ENCODE assay signal across 8 mouse cellular contexts in genomic region chr2:4864008-4864816, GRCm38 (mm10). TPM values are rescaled to one million over a fixed set of nuclear protein-coding genes. Genes with fewer than 3 reads are reported as not detected.
DNase-seq lines count a peak whose midpoint lies in the region; ATAC-seq lines count a peak whose summit lies in the region.

No protein-coding gene starts in this region.

- 42% methylated on average over 7 of the region's 7 CpGs for WGBS in kidney, embryonic 14.5 days
- 40% methylated on average over 7 of the region's 7 CpGs for WGBS in liver, embryonic 12.5 days (ENCODE audit: insufficient replicate concordance)
- 57% methylated on average over 7 of the region's 7 CpGs for WGBS in neural tube, embryonic 11.5 days
- WGBS in stomach, embryonic 15.5 days, result 44% methylated on average over 7 of the region's 7 CpGs

- H3K36me3 ChIP-seq in kidney, embryonic 14.5 days (ENCODE audit: control insufficient read depth, insufficient read depth, low read length), result no peaks in the 10 kb centered on the region
- H3K36me3 ChIP-seq in liver, embryonic 12.5 days, result no peaks in the 10 kb centered on the region
- no peaks in the 10 kb centered on the region for H3K36me3 ChIP-seq in neural tube, embryonic 11.5 days (ENCODE audit: control insufficient read depth, insufficient read depth, low read length)
- H3K36me3 ChIP-seq in stomach, embryonic 15.5 days, result no peaks in the 10 kb centered on the region

- peak; percentile 69 for ATAC-seq in kidney, embryonic 14.5 days (ENCODE audit: low FRiP score, low TSS enrichment)
- peak; percentile 40; the same call in 1 of the 2 replicates for ATAC-seq in liver, embryonic 12.5 days
- peak; percentile 58 for ATAC-seq in neural tube, embryonic 11.5 days (ENCODE audit: insufficient read depth, low FRiP score, low TSS enrichment)
- peak; percentile 51; the same call in 1 of the 2 replicates for ATAC-seq in stomach, embryonic 15.5 days (ENCODE audit: insufficient read depth, low FRiP score, low read depth)

- no peak overlapping the region for H3K27ac ChIP-seq in kidney, embryonic 14.5 days (ENCODE audit: low read depth, low read length)
- H3K27ac ChIP-seq in liver, embryonic 12.5 days, result no peak overlapping the region
- H3K27ac ChIP-seq in neural tube, embryonic 11.5 days (ENCODE audit: low read depth, low read length), result no peak overlapping the region
- H3K27ac ChIP-seq in stomach, embryonic 15.5 days, result no peak overlapping the region

- no peak overlapping the region for H3K4me3 ChIP-seq in kidney, embryonic 14.5 days (ENCODE audit: low read length)
- H3K4me3 ChIP-seq in liver, embryonic 12.5 days, result no peak overlapping the region
- H3K4me3 ChIP-seq in neural tube, embryonic 11.5 days (ENCODE audit: low read depth, low read length), result no peak overlapping the region
- H3K4me3 ChIP-seq in stomach, embryonic 15.5 days (replicated peaks), result no peak overlapping the region

- no peaks in the 10 kb centered on the region for H3K27me3 ChIP-seq in kidney, embryonic 14.5 days (ENCODE audit: control insufficient read depth, insufficient read depth, low read length)
- H3K27me3 ChIP-seq in liver, embryonic 12.5 days (replicated peaks), result no peaks in the 10 kb centered on the region
- H3K27me3 ChIP-seq in neural tube, embryonic 11.5 days (ENCODE audit: control insufficient read depth, insufficient read depth, low read length), result no peaks in the 10 kb centered on the region
- H3K27me3 ChIP-seq in stomach, embryonic 15.5 days (replicated peaks), result no peaks in the 10 kb centered on the region

- H3K4me1 ChIP-seq in kidney, embryonic 14.5 days (ENCODE audit: control insufficient read depth, insufficient read depth, low read length), result no peaks in the 10 kb centered on the region
- H3K4me1 ChIP-seq in liver, embryonic 12.5 days, result no peaks in the 10 kb centered on the region
- no peaks in the 10 kb centered on the region for H3K4me1 ChIP-seq in neural tube, embryonic 11.5 days (ENCODE audit: control insufficient read depth, insufficient read depth, low read length)
- H3K4me1 ChIP-seq in stomach, embryonic 15.5 days, result no peaks in the 10 kb centered on the region

- DNase-seq in 416B (ENCODE audit: low read depth), result peak; percentile 69
- peak; percentile 80 for DNase-seq in adipocyte (ENCODE audit: low spot score)
- peak; percentile 92 for DNase-seq in embryo, embryonic 10.5 days (ENCODE audit: low spot score)
- DNase-seq in gastrocnemius, postnatal 36 days, result peak; percentile 39 to 67
- peak; percentile 82 for DNase-seq in neural tube, embryonic 11.5 days (ENCODE audit: low spot score)

- H3K9ac ChIP-seq in kidney, embryonic 14.5 days (ENCODE audit: low read depth, low read length), result no peak overlapping the region
- no peak overlapping the region for H3K9ac ChIP-seq in liver, embryonic 12.5 days
- no peak overlapping the region for H3K9ac ChIP-seq in neural tube, embryonic 11.5 days (ENCODE audit: low read length)
- H3K9ac ChIP-seq in stomach, embryonic 15.5 days, result no peak overlapping the region

- no peaks in the 10 kb centered on the region for H3K9me3 ChIP-seq in kidney, embryonic 14.5 days (ENCODE audit: control insufficient read depth, low read length)
- H3K9me3 ChIP-seq in liver, embryonic 12.5 days (replicated peaks), result no peaks in the 10 kb centered on the region
- no peaks in the 10 kb centered on the region for H3K9me3 ChIP-seq in neural tube, embryonic 11.5 days (ENCODE audit: control insufficient read depth, low read length)
- H3K9me3 ChIP-seq in stomach, embryonic 15.5 days, result no peaks in the 10 kb centered on the region

- intact Hi-C loops in gastrocnemius, postnatal 36 days (cut with DNase I), result loop anchor here (5.0 to 10.0 kb wide), 4 partner anchors 147 to 1049 kb away; partner anchors contain the start of genes Bend7 and Prpf18

- H3K4me2 ChIP-seq in kidney, embryonic 14.5 days (replicated peaks; ENCODE audit: low read depth, low read length), result no peak overlapping the region
- no peak overlapping the region for H3K4me2 ChIP-seq in liver, embryonic 12.5 days
- H3K4me2 ChIP-seq in neural tube, embryonic 11.5 days (ENCODE audit: low read depth), result no peak overlapping the region
- H3K4me2 ChIP-seq in stomach, embryonic 15.5 days, result no peak overlapping the region

RNA-seq across cellular contexts. Expression of gene Sephs1, which starts 17.2 kb away (rescaled TPM):
- 10 to 100 TPM; 16.3 to 16.8 TPM for total RNA-seq in gastrocnemius, postnatal 36 days (2021)
- polyA plus RNA-seq in kidney, embryonic 14.5 days (2014; fragmentation: Nextera tagmentation; extraction: Ambion mirVana), result 47.3 and 122 TPM in 2 replicates
- polyA plus RNA-seq in liver, embryonic 12.5 days (2016; fragmentation: Nextera tagmentation; extraction: Ambion mirVana), result 47.6 and 49.2 TPM in 2 replicates
- 123 and 126 TPM in 2 replicates for polyA plus RNA-seq in neural tube, embryonic 11.5 days (2014; fragmentation: Nextera tagmentation; extraction: Ambion mirVana)
- 59.8 and 61.2 TPM in 2 replicates for polyA plus RNA-seq in stomach, embryonic 15.5 days (2015; fragmentation: Nextera tagmentation; extraction: Ambion mirVana)

RNA-seq across cellular contexts. Expression of gene Phyh, which starts 54.6 kb away (rescaled TPM):
- 100 to 1,000 TPM; 175 to 183 TPM for total RNA-seq in gastrocnemius, postnatal 36 days (2021)
- polyA plus RNA-seq in kidney, embryonic 14.5 days (2014; fragmentation: Nextera tagmentation; extraction: Ambion mirVana), result 36.8 and 43.4 TPM in 2 replicates
- 38.7 and 39.2 TPM in 2 replicates for polyA plus RNA-seq in liver, embryonic 12.5 days (2016; fragmentation: Nextera tagmentation; extraction: Ambion mirVana)
- 39.5 and 41.7 TPM in 2 replicates for polyA plus RNA-seq in neural tube, embryonic 11.5 days (2014; fragmentation: Nextera tagmentation; extraction: Ambion mirVana)
- 68.4 and 69.4 TPM in 2 replicates for polyA plus RNA-seq in stomach, embryonic 15.5 days (2015; fragmentation: Nextera tagmentation; extraction: Ambion mirVana)
